Mouse (Mus musculus): ENCODE measurements around the gene Traf7. TPM values are rescaled to one million over a fixed set of nuclear protein-coding genes. Genes with fewer than 3 reads are reported as not detected.

The Traf7 gene
- total and polyA plus RNA-seq, 3 experiments: 109 to 176 (median 122) TPM

- Histone ChIP-seq H3K36me3 (replicated peaks in 1 of 2; ENCODE audit: control insufficient read depth in 1 of 2, insufficient read depth in 1 of 2, low read length in 1 of 2) (no peaks in the 10 kb centered on the region), H3K9me3 (replicated peaks; ENCODE audit: low read length) (no peaks in the 10 kb centered on the region), H3K27me3 (replicated peaks) (peaks cover 56% of the 10 kb centered on the region), H3K79me2 (replicated peaks; ENCODE audit: control insufficient read depth, extremely low read depth, insufficient read depth, poor library complexity, severe bottlenecking) (no peaks in the 10 kb centered on the region), H3K9ac (ENCODE audit: insufficient read depth, low read depth) (no peak within 1 kb of the TSS; the same call in 1 of the 2 replicates), H3K27ac (ENCODE audit: insufficient read depth, low read depth) (no peak within 1 kb of the TSS), H3K4me1 (ENCODE audit: control insufficient read depth in 1 of 2, insufficient read depth in 2 of 2) (peaks cover 5 to 6% of the 10 kb centered on the region in 2 experiments; a peak in 2 of 4 replicates), H3K4me3 (replicated peaks in 1 of 3; ENCODE audit: low read depth in 2 of 3, low read length in 2 of 3, poor library complexity in 1 of 3) (peak within 1 kb of the TSS in 1 of 3 experiments; percentile 47), H3K4me2 (ENCODE audit: insufficient read depth, low read depth, poor library complexity, severe bottlenecking) (peak within 1 kb of the TSS; percentile 76)
- dilution Hi-C loops (cut with MboI; ENCODE audit: extremely low pct_ligation_motif_present, extremely low pct_unique_long_range_greater_than_20kb, low sequenced_read_pairs) (no loop called here), in situ Hi-C loops (cut with MboI; ENCODE audit: low pct_ligation_motif_present, low pct_unique_long_range_greater_than_20kb, low sequenced_read_pairs) (no loop called here)
- TF ChIP-seq GABPA (IDR thresholded peaks at IDR 0.05; ENCODE audit: insufficient replicate concordance, low read depth, low read length) (no peak), SMC3 (IDR thresholded peaks at IDR 0.05; ENCODE audit: low read depth, low read length) (no peak), IRF4 (IDR thresholded peaks at IDR 0.05; ENCODE audit: low read depth, low read length) (no peak), TBP (conservative IDR thresholded peaks at IDR 0.05; ENCODE audit: low read depth, low read length) (no peak), NRF1 (IDR thresholded peaks at IDR 0.05; ENCODE audit: low read depth, low read length) (no peak), UBTF (IDR thresholded peaks at IDR 0.05; ENCODE audit: low read depth, low read length) (no peak; the same call in 1 of the 2 replicates), ELF1 (IDR thresholded peaks at IDR 0.05; ENCODE audit: low read depth, low read length) (no peak), SIN3A (IDR thresholded peaks at IDR 0.05; ENCODE audit: low read length) (no peak), MAZ (IDR thresholded peaks at IDR 0.05; ENCODE audit: low read depth, low read length) (no peak), MAX (IDR thresholded peaks at IDR 0.05; ENCODE audit: low read length) (no peak), CHD2 (IDR thresholded peaks at IDR 0.05; ENCODE audit: low read length) (no peak), CTCF (conservative IDR thresholded peaks at IDR 0.05 in 1 of 2, IDR thresholded peaks at IDR 0.05 in 1 of 2; ENCODE audit: low read depth in 2 of 2, low read length in 2 of 2) (no peak), BHLHE40 (IDR thresholded peaks at IDR 0.05; ENCODE audit: low read depth, low read length) (no peak), CHD1 (IDR thresholded peaks at IDR 0.05; ENCODE audit: low read depth, low read length) (no peak), NELFE (IDR thresholded peaks at IDR 0.05; ENCODE audit: low read depth, low read length) (no peak), ZMIZ1 (IDR thresholded peaks at IDR 0.05; ENCODE audit: low read depth, low read length) (no peak), E2F4 (IDR thresholded peaks at IDR 0.05; ENCODE audit: insufficient replicate concordance, low read depth, low read length) (no peak), RCOR1 (conservative IDR thresholded peaks at IDR 0.05; ENCODE audit: low read depth, low read length) (no peak), USF1 (IDR thresholded peaks at IDR 0.05; ENCODE audit: low read depth, low read length) (no peak), POLR2A (IDR thresholded peaks at IDR 0.05; ENCODE audit: low read depth, low read length) (no peak)
- DNase-seq (ENCODE audit: extremely low read depth): no peak
Measured at GRCm38 (mm10) chr17:24488186-24488661, 39.5 kb downstream of the Traf7 start, which contains the start of gene Caskin1. Gene Caskin1, plus strand, starts transcription at chr17:24488601.

DNA sequence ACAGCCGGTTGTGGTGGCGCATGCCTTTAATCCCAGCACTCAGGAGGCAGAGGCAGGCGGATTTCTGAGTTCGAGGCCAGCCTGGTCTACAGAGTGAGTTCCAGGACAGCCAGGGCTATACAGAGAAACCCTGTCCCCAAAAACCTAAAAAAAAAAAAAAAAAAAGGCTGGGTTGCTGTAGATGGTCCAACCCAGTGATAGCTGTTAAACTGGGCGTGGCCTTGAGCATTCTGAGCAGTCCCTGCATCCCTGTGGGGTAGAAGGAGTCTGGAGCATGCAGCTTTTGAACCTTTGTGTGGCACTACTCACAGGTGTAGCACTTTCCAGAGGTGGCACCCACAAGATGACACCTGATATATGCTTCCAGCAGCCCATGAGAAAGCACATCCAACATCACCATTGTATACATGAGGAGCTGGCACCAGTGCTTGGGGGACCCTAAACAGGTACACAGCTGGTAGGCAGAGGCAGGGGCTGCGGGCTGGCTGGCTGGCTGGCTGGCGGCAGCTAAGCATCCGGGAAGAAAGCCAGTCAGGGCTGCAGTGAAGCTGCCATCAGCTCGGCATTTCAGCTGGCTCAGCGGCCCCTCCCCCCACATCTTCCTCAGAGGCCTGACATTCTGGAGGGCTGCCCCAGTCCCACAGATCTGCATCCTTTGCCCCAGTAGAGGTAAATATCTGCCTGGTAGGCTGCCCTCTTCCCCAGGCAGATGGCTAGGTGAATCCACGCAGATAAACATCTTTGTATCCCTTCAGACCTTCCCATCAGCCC, 42.5 kb downstream of the Traf7 start:
- no peaks in the 10 kb centered on the region for H3K79me2 ChIP-seq (replicated peaks; ENCODE audit: control insufficient read depth, extremely low read depth, insufficient read depth, poor library complexity, severe bottlenecking)
- peaks cover 6 to 9% of the 10 kb centered on the region in 2 experiments; a peak in 3 of 4 replicates for H3K4me1 ChIP-seq (ENCODE audit: control insufficient read depth in 1 of 2, insufficient read depth in 2 of 2)
- dilution Hi-C loops (cut with MboI; ENCODE audit: extremely low pct_ligation_motif_present, extremely low pct_unique_long_range_greater_than_20kb, low sequenced_read_pairs) (no loop called here), in situ Hi-C loops (cut with MboI; ENCODE audit: low pct_ligation_motif_present, low pct_unique_long_range_greater_than_20kb, low sequenced_read_pairs) (no loop called here)
- no peak overlapping the region for H3K4me3 ChIP-seq (replicated peaks in 1 of 3; ENCODE audit: low read depth in 2 of 3, low read length in 2 of 3, poor library complexity in 1 of 3)
- H3K4me2 ChIP-seq (ENCODE audit: insufficient read depth, low read depth, poor library complexity, severe bottlenecking): no peak overlapping the region
- no peak overlapping the region for H3K27ac ChIP-seq (ENCODE audit: insufficient read depth, low read depth)
- TF ChIP-seq NELFE (IDR thresholded peaks at IDR 0.05; ENCODE audit: low read depth, low read length) (no peak), RCOR1 (conservative IDR thresholded peaks at IDR 0.05; ENCODE audit: low read depth, low read length) (no peak), JUND (conservative IDR thresholded peaks at IDR 0.05; ENCODE audit: low read depth, low read length) (no peak), CHD1 (IDR thresholded peaks at IDR 0.05; ENCODE audit: low read depth, low read length) (no peak), CTCF (conservative IDR thresholded peaks at IDR 0.05 in 1 of 2, IDR thresholded peaks at IDR 0.05 in 1 of 2; ENCODE audit: low read depth in 2 of 2, low read length in 2 of 2) (no peak)
- no peak for DNase-seq (ENCODE audit: extremely low read depth)
- H3K9me3 ChIP-seq (replicated peaks; ENCODE audit: low read length): no peaks in the 10 kb centered on the region
- peaks cover 45% of the 10 kb centered on the region for H3K27me3 ChIP-seq (replicated peaks)
- no peak overlapping the region for H3K9ac ChIP-seq (ENCODE audit: insufficient read depth, low read depth)
- no peaks in the 10 kb centered on the region for H3K36me3 ChIP-seq (replicated peaks in 1 of 2; ENCODE audit: control insufficient read depth in 1 of 2, insufficient read depth in 1 of 2, low read length in 1 of 2)
